Mouse (Mus musculus) liver, embryonic 13.5 days (tissue): ENCODE data around the gene Gpr83. TPM values are rescaled to one million over a fixed set of nuclear protein-coding genes. Genes with fewer than 3 reads are reported as not detected.

ENCODE experiments used
- ATAC-seq: fragments of 200-750 bp; cut with Nextera tagmentation; 2 replicates; pipeline ENCODE4 v1.8.0; 2017; ENCODE audit warnings: low read depth, mild to moderate bottlenecking, moderate number of reproducible peaks, moderate library complexity
- DNase-seq: peaks from one replicate; pipeline ENCODE4 v3.0.0; 2022
- H3K27ac ChIP-seq: fragments of 300-500 bp; sonication (generic); 2 replicates; pipeline ENCODE4 v1.5.1; 2015; ENCODE audit warnings: moderate library complexity, mild to moderate bottlenecking, inconsistent platforms
- H3K27me3 ChIP-seq: fragments of 300-500 bp; sonication (generic); 2 replicates; pipeline ENCODE4 v1.6.1; 2015; ENCODE audit warnings: mild to moderate bottlenecking, inconsistent platforms
- H3K36me3 ChIP-seq: fragments of 300-500 bp; sonication (generic); 2 replicates; pipeline ENCODE4 v1.6.1; 2015; ENCODE audit warnings: mild to moderate bottlenecking, inconsistent platforms
- H3K4me1 ChIP-seq: fragments of 300-500 bp; sonication (generic); replicated peaks from 2 replicates; pipeline ENCODE4 v1.6.1; 2015; ENCODE audit warnings: inconsistent platforms
- H3K4me2 ChIP-seq: fragments of 300-500 bp; sonication (generic); 2 replicates; pipeline ENCODE4 v1.6.1; 2015; ENCODE audit warnings: inconsistent platforms, mild to moderate bottlenecking, moderate library complexity
- H3K4me3 ChIP-seq: fragments of 300-500 bp; sonication (generic); replicated peaks from 2 replicates; pipeline ENCODE4 v1.5.1; 2015; ENCODE audit warnings: mild to moderate bottlenecking, inconsistent platforms
- H3K9ac ChIP-seq: fragments of 300-500 bp; sonication (generic); 2 replicates; pipeline ENCODE4 v1.6.1; 2015; ENCODE audit warnings: mild to moderate bottlenecking, inconsistent platforms
- H3K9me3 ChIP-seq: fragments of 300-500 bp; sonication (generic); replicated peaks from 2 replicates; pipeline ENCODE4 v1.6.1; 2016; ENCODE audit warnings: inconsistent platforms
- WGBS: fragments of 180-500 bp; shearing (Covaris S2); methylation state at CpG from one replicate; pipeline ENCODE4 v1.1.7; 2015; ENCODE audit not compliant: insufficient replicate concordance; 5-methylcytosine and 5-hydroxymethylcytosine counted together
- polyA plus RNA-seq: library from polyadenylated mRNA; unstranded; fragments of >200 nt; fragmentation: Nextera tagmentation; extraction: Ambion mirVana; gene quantifications from 2 replicates; pipeline ENCODE4 v1.2.1, GENCODE M21; 2015

Gene Gpr83
- polyA plus RNA-seq, 1 experiment from 2014 or later = 0.05 TPM

DNA sequence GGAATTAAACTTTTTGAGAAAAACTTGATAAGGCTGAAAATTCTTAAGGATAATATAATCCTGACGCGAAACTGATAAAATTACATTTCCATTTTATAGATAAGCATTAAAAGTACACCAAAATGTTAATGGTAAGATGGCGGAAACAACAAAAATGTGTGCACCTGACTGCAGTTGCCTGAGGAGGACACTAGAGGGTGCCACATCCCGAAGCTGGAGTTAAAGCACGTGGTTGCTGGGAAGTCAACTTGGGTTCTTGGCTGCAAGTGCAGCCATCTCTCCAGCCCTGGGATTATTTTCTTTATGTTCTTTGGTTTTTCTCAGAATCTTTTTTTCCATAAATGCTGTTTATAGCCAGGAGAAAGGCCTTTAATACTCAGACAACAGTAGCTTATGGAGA is 13.6 kb upstream of the Gpr83 start:
- no peak overlapping the region for H3K4me2 ChIP-seq

DNA sequence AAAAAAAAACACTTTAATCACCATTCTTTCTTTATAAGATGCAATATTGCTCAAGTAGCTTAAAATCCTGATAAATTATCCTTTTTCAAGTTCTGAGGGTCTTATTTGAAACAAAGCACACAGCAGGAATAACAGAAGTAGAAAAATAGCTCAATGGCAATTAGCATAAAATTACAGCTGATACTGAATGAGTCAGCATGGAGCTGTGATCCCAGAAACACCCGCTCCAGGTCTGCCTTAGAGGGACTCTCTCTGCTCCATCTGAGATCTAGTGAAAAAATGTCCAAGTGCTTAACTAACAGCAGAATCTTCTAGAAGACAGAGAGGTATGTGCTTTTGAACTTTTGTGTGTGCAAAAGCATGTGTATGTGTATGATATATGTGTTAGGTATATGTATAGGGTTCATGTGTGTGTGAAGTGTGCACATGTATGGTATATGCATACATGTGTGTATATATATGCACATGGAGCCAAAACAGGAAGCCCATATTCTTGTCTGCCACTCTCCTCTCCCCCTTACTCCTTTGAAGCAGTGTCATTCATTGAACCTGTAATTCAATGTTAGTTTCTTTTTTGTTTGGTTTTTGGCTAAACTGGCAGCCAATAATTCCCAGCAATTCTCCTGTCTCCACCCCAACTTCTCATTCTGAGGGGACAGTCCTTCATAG is 11.6 kb upstream of the Gpr83 start:
- no peak for DNase-seq
- no peak overlapping the region for H3K9ac ChIP-seq

More for the DNA sequence above, 13.6 kb upstream of the Gpr83 start:
- no peaks in the 10 kb centered on the region for H3K36me3 ChIP-seq
- WGBS = 32% methylated on average over 5 of the region's 5 CpGs
- H3K27me3 ChIP-seq = no peaks in the 10 kb centered on the region
- no peak overlapping the region for H3K4me3 ChIP-seq
- ATAC-seq (no peak), DNase-seq (no peak)
- H3K27ac ChIP-seq = no peak overlapping the region
- no peaks in the 10 kb centered on the region for H3K4me1 ChIP-seq
- H3K9me3 ChIP-seq = no peaks in the 10 kb centered on the region
- no peak overlapping the region for H3K9ac ChIP-seq

DNA sequence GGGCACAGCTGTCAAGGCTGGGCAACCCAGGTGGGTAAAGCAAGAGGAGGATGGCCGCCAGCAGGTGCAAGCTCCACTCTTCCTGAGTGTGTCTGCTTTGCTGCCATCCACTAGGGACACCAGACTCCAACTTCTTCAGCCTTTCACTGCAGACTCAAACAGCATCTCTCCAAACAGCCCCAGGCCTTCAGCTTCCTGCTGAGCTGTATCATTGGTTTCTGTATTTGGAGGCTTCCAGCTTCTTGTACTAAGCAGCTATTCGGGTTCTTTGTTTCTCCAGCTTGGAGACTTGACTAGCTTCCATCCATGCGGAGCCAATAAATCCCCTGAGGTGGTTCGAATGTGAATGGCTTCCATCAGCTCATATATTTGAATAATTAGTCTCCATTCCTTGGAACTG is 5.4 kb upstream of the Gpr83 start:
- no peaks in the 10 kb centered on the region for H3K9me3 ChIP-seq
- H3K36me3 ChIP-seq = no peaks in the 10 kb centered on the region
- no peak overlapping the region for H3K4me3 ChIP-seq
- ATAC-seq = no peak
- DNase-seq = no peak
- no peaks in the 10 kb centered on the region for H3K4me1 ChIP-seq
- no peak overlapping the region for H3K9ac ChIP-seq
- H3K27me3 ChIP-seq = peaks cover 25% of the 10 kb centered on the region
- H3K27ac ChIP-seq = no peak overlapping the region
- H3K4me2 ChIP-seq = no peak overlapping the region
- WGBS = 63% methylated on average over 4 of the region's 4 CpGs

More for the DNA sequence above, 11.6 kb upstream of the Gpr83 start:
- no peaks in the 10 kb centered on the region for H3K4me1 ChIP-seq
- ATAC-seq = no peak
- H3K27ac ChIP-seq = no peak overlapping the region
- whole genome bisulfite sequencing = 57% methylated on average over 1 of the region's 1 CpGs
- H3K27me3 ChIP-seq = no peaks in the 10 kb centered on the region
- no peaks in the 10 kb centered on the region for H3K36me3 ChIP-seq
- no peaks in the 10 kb centered on the region for H3K9me3 ChIP-seq
- no peak overlapping the region for H3K4me3 ChIP-seq
- H3K4me2 ChIP-seq = no peak overlapping the region

DNA sequence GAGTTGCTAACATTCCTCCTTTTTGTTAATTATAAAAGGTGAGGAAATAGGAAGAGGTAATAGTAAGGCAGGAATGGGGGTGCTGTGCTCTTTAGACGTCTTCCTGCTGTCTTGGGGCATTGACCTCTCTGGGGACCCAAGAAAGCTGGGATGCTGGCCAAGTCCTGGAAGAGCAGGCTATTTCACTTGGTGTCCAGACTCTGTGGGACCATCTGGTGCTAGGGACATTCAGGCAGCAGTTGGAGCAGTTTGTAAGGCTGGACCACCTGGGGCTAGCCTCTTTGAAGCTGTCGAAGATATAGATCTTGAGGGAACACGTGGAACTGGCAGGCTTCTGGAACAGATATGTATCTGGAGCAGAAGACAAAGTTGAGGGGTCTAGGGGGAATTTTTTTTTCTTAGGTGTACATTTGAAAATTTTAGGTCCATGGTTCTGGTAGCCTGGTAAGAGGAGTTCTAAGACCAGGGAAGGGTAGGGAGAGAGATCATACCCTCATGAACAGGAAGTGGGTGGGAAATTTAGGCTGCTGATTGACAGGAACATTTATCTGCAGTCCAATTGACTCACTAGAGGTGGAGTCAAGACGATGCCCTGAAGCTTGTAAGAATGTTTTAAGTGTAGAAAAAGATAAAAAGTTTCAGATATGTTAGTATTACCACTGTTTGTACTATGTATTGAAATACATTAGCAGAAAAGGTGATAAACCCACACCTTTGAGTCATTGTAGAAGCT is 2.9 kb upstream of the Gpr83 start:
- H3K4me3 ChIP-seq = no peak overlapping the region
- H3K4me1 ChIP-seq = no peaks in the 10 kb centered on the region
- H3K9ac ChIP-seq = no peak overlapping the region
- H3K4me2 ChIP-seq = no peak overlapping the region
- WGBS = 26% methylated on average over 4 of the region's 4 CpGs
- H3K9me3 ChIP-seq = no peaks in the 10 kb centered on the region
- no peak for DNase-seq
- no peaks in the 10 kb centered on the region for H3K36me3 ChIP-seq
- H3K27ac ChIP-seq = no peak overlapping the region
- no peak for ATAC-seq
- peaks cover 50% of the 10 kb centered on the region for H3K27me3 ChIP-seq

DNA sequence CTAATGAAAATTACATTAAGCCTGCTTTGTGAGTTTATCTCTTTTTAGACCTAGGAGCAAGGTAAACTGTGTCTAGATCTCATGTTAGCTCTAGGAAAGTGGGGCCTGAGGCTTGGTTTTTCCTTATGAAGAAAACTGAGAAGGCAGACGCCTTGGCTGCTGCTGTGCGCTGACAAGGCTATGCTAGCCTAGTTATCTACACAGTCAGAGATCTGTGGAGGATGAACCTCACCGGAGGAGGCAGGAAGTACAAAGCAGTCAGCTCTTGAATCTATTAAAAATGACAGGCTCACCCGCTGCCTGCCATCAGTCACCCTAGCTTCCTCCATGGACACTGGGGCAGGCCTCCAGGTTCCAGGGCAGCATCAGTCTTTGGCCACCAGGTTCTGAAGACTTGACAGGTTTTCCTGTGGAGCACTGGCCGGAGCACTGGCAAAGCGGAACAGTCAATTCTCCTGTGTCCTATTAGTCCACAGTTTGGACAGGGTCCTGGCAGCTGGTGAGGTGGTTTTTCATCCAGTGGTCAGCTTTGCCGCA is 1.8 kb upstream of the Gpr83 start:
- Histone ChIP-seq H3K36me3 (no peaks in the 10 kb centered on the region), H3K4me2 (no peak overlapping the region), H3K4me3 (no peak overlapping the region), H3K9ac (no peak overlapping the region), H3K4me1 (no peaks in the 10 kb centered on the region), H3K27ac (no peak overlapping the region), H3K27me3 (peaks cover 59% of the 10 kb centered on the region), H3K9me3 (no peaks in the 10 kb centered on the region)
- ATAC-seq (no peak), DNase-seq (no peak)
- 41% methylated on average over 7 of the region's 7 CpGs for WGBS

- Histone ChIP-seq H3K4me2 (no peak overlapping the region), H3K27me3 (peaks cover 59% of the 10 kb centered on the region), H3K27ac (no peak overlapping the region), H3K36me3 (no peaks in the 10 kb centered on the region), H3K4me3 (no peak overlapping the region), H3K9ac (no peak overlapping the region), H3K4me1 (no peaks in the 10 kb centered on the region), H3K9me3 (no peaks in the 10 kb centered on the region)
- ATAC-seq (no peak), DNase-seq (no peak)
- WGBS = 57% methylated on average over 3 of the region's 3 CpGs
Observed at GRCm38 (mm10) chr9:14858782-14859181, 1.2 kb upstream of the Gpr83 start.

GRCm38 (mm10) chr9:14863126-14863525 is 3.1 kb downstream of the Gpr83 start:
- Histone ChIP-seq H3K9me3 (no peaks in the 10 kb centered on the region), H3K4me2 (no peak overlapping the region), H3K4me3 (no peak overlapping the region), H3K36me3 (no peaks in the 10 kb centered on the region), H3K9ac (no peak overlapping the region), H3K27ac (no peak overlapping the region), H3K4me1 (no peaks in the 10 kb centered on the region), H3K27me3 (peaks cover 49% of the 10 kb centered on the region)
- no peak for DNase-seq
- no peak for ATAC-seq
- WGBS = 74% methylated on average over 3 of the region's 3 CpGs

- DNase-seq (no peak), ATAC-seq (no peak)
- Histone ChIP-seq H3K9me3 (no peaks in the 10 kb centered on the region), H3K4me1 (no peaks in the 10 kb centered on the region), H3K27ac (no peak overlapping the region), H3K36me3 (no peaks in the 10 kb centered on the region), H3K4me3 (no peak overlapping the region), H3K9ac (no peak overlapping the region), H3K27me3 (peaks cover 33% of the 10 kb centered on the region), H3K4me2 (no peak overlapping the region)
- WGBS = 71% methylated on average over 9 of the region's 9 CpGs
Observed at GRCm38 (mm10) chr9:14864726-14865125, 4.7 kb downstream of the Gpr83 start.

GRCm38 (mm10) chr9:14866957-14867356 is 6.9 kb downstream of the Gpr83 start:
- peaks cover 10% of the 10 kb centered on the region for H3K27me3 ChIP-seq
- H3K4me2 ChIP-seq = no peak overlapping the region
- H3K4me3 ChIP-seq = no peak overlapping the region
- H3K4me1 ChIP-seq = no peaks in the 10 kb centered on the region
- ATAC-seq = no peak
- no peak for DNase-seq
- H3K36me3 ChIP-seq = no peaks in the 10 kb centered on the region
- H3K9ac ChIP-seq = no peak overlapping the region
- H3K27ac ChIP-seq = no peak overlapping the region
- WGBS = 21% methylated on average over 7 of the region's 7 CpGs
- no peaks in the 10 kb centered on the region for H3K9me3 ChIP-seq

GRCm38 (mm10) chr9:14868326-14868725 is 8.3 kb downstream of the Gpr83 start:
- H3K4me3 ChIP-seq = no peak overlapping the region
- H3K9me3 ChIP-seq = no peaks in the 10 kb centered on the region
- no peaks in the 10 kb centered on the region for H3K4me1 ChIP-seq
- H3K4me2 ChIP-seq = no peak overlapping the region
- H3K9ac ChIP-seq = no peak overlapping the region
- H3K36me3 ChIP-seq = no peaks in the 10 kb centered on the region
- ATAC-seq (no peak), DNase-seq (no peak)
- H3K27ac ChIP-seq = no peak overlapping the region
- no peaks in the 10 kb centered on the region; the same call in 1 of the 2 replicates for H3K27me3 ChIP-seq
- whole genome bisulfite sequencing = 71% methylated on average over 8 of the region's 8 CpGs

GRCm38 (mm10) chr9:14870377-14870776 is 10.4 kb downstream of the Gpr83 start:
- Histone ChIP-seq H3K4me1 (no peaks in the 10 kb centered on the region), H3K9ac (no peak overlapping the region), H3K27ac (no peak overlapping the region), H3K4me2 (no peak overlapping the region), H3K36me3 (no peaks in the 10 kb centered on the region), H3K4me3 (no peak overlapping the region), H3K9me3 (no peaks in the 10 kb centered on the region), H3K27me3 (no peaks in the 10 kb centered on the region)
- 66% methylated on average over 2 of the region's 2 CpGs for WGBS
- DNase-seq (no peak), ATAC-seq (no peak)

- Histone ChIP-seq H3K4me1 (no peaks in the 10 kb centered on the region), H3K27ac (no peak overlapping the region), H3K4me3 (no peak overlapping the region), H3K4me2 (no peak overlapping the region), H3K9me3 (no peaks in the 10 kb centered on the region), H3K36me3 (no peaks in the 10 kb centered on the region), H3K9ac (no peak overlapping the region), H3K27me3 (no peaks in the 10 kb centered on the region)
- DNase-seq (no peak), ATAC-seq (no peak)
- WGBS = 78% methylated on average over 10 of the region's 10 CpGs
Observed at GRCm38 (mm10) chr9:14870802-14871201, 10.8 kb downstream of the Gpr83 start.
